Mouse (Mus musculus): ENCODE measurements around the gene Ttc24. TPM values are rescaled to one million over a fixed set of nuclear protein-coding genes. Genes with fewer than 3 reads are reported as not detected.

The Ttc24 gene
- polyA plus RNA-seq (2012; rRNA removed) = not detected in 2 replicates

GRCm38 (mm10) chr3:88078204-88078603, at the start of gene Ttc24:
Gene Ttc24 (minus strand): TSS chr3:88078304.
- WGBS = 82% methylated on average over 4 of the region's 4 CpGs
- peaks cover 2% of the 10 kb centered on the region; the same call in 1 of the 2 replicates for H3K4me1 ChIP-seq (ENCODE audit: control insufficient read depth, insufficient read depth, low read length)
- TF ChIP-seq CTCF (IDR thresholded peaks at IDR 0.05; ENCODE audit: insufficient read depth, low read length) (no peak), POLR2A (IDR thresholded peaks at IDR 0.05; ENCODE audit: borderline replicate concordance, extremely low read depth, low read depth, low read length) (no peak)
- no peak for DNase-seq
- no peak within 1 kb of the TSS for H3K4me3 ChIP-seq (replicated peaks; ENCODE audit: extremely low read depth, low read depth, low read length)

GRCm38 (mm10) chr3:88127636-88128035, 49.5 kb upstream of the Ttc24 start:
- Histone ChIP-seq H3K4me3 (replicated peaks; ENCODE audit: extremely low read depth, low read depth, low read length) (no peak overlapping the region), H3K4me1 (ENCODE audit: control insufficient read depth, insufficient read depth, low read length) (no peaks in the 10 kb centered on the region)
- TF ChIP-seq CTCF (IDR thresholded peaks at IDR 0.05; ENCODE audit: insufficient read depth, low read length) (no peak), POLR2A (IDR thresholded peaks at IDR 0.05; ENCODE audit: borderline replicate concordance, extremely low read depth, low read depth, low read length) (no peak)
- DNase-seq = no peak
- 50% methylated on average over 3 of the region's 3 CpGs for WGBS

- no peak for DNase-seq
- TF ChIP-seq POLR2A (IDR thresholded peaks at IDR 0.05; ENCODE audit: borderline replicate concordance, extremely low read depth, low read depth, low read length) (no peak), CTCF (IDR thresholded peaks at IDR 0.05; ENCODE audit: insufficient read depth, low read length) (no peak)
- 65% methylated on average over 7 of the region's 7 CpGs for WGBS
- H3K4me1 ChIP-seq (ENCODE audit: control insufficient read depth, insufficient read depth, low read length) = no peaks in the 10 kb centered on the region
- no peak overlapping the region for H3K4me3 ChIP-seq (replicated peaks; ENCODE audit: extremely low read depth, low read depth, low read length)
These were observed 48.1 kb upstream of the Ttc24 start for GRCm38 (mm10) chr3:88126181-88126580.

GRCm38 (mm10) chr3:88125195-88125594, 47.1 kb upstream of the Ttc24 start:
- Histone ChIP-seq H3K4me3 (replicated peaks; ENCODE audit: extremely low read depth, low read depth, low read length) (no peak overlapping the region), H3K4me1 (ENCODE audit: control insufficient read depth, insufficient read depth, low read length) (peaks cover 3% of the 10 kb centered on the region; the same call in 1 of the 2 replicates)
- WGBS = 51% methylated on average over 4 of the region's 4 CpGs
- TF ChIP-seq POLR2A (IDR thresholded peaks at IDR 0.05; ENCODE audit: borderline replicate concordance, extremely low read depth, low read depth, low read length) (no peak), CTCF (IDR thresholded peaks at IDR 0.05; ENCODE audit: insufficient read depth, low read length) (no peak)
- DNase-seq = no peak

GRCm38 (mm10) chr3:88121164-88122131, 43.3 kb upstream of the Ttc24 start:
- no peak for DNase-seq
- peaks cover 3% of the 10 kb centered on the region; the same call in 1 of the 2 replicates for H3K4me1 ChIP-seq (ENCODE audit: control insufficient read depth, insufficient read depth, low read length)
- H3K4me3 ChIP-seq (replicated peaks; ENCODE audit: extremely low read depth, low read depth, low read length) = no peak overlapping the region
- no peak for TF ChIP-seq CTCF (IDR thresholded peaks at IDR 0.05; ENCODE audit: insufficient read depth, low read length)
- no peak for TF ChIP-seq POLR2A (IDR thresholded peaks at IDR 0.05; ENCODE audit: borderline replicate concordance, extremely low read depth, low read depth, low read length)
- WGBS = 68% methylated on average over 14 of the region's 14 CpGs

DNA sequence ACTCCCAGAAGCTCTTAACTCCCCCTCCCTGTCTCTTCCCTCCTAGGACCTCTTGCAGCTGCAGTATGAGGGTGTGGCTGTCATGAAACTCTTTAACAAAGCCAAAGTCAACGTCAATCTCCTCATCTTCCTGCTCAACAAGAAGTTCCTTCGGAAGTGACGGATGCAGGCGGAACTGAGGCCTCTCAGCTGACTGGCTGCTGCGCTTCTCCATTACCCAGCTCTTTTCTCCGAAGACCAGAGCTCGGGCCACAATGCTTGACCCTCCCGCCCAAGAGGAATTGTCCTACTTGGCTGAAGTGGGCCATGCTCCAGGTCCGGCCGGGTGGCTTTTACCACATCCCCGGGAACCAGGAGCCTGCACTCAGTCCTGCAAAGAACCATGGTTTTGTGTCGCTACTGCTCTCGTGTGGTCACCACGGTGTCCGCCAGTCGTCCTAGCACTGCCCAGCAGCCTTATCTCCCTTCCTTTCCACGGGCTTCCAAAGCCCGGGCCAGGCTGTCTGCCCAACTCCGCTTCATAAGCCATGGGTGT, 42.1 kb upstream of the Ttc24 start:
- H3K4me1 ChIP-seq (ENCODE audit: control insufficient read depth, insufficient read depth, low read length) = peaks cover 3% of the 10 kb centered on the region; the same call in 1 of the 2 replicates
- no peak overlapping the region for H3K4me3 ChIP-seq (replicated peaks; ENCODE audit: extremely low read depth, low read depth, low read length)
- 67% methylated on average over 19 of the region's 19 CpGs for WGBS
- no peak for TF ChIP-seq POLR2A (IDR thresholded peaks at IDR 0.05; ENCODE audit: borderline replicate concordance, extremely low read depth, low read depth, low read length)
- no peak for TF ChIP-seq CTCF (IDR thresholded peaks at IDR 0.05; ENCODE audit: insufficient read depth, low read length)
- peak; percentile 30 for DNase-seq

DNA sequence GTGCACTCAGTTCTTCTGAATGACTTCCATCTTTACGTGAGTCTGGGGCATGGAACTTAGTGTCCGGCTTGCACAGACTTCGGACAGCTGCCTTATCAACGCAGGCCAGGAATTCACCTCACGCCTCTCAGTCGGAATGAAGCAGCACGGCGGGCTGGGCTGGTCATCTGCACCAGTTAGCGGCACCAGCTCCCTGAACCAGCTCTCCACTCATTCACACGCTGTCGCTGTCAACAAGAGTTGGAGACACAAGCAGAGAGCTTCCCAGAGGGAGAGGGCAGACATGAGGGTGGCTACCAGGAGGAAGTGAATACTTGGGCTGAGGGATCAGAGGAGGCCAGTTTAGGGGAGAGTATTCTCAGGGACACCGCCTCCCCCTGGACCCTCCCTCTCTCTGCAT, 36.3 kb upstream of the Ttc24 start:
- TF ChIP-seq CTCF (IDR thresholded peaks at IDR 0.05; ENCODE audit: insufficient read depth, low read length) (no peak), POLR2A (IDR thresholded peaks at IDR 0.05; ENCODE audit: borderline replicate concordance, extremely low read depth, low read depth, low read length) (no peak)
- WGBS = 83% methylated on average over 12 of the region's 12 CpGs
- H3K4me3 ChIP-seq (replicated peaks; ENCODE audit: extremely low read depth, low read depth, low read length) = no peak overlapping the region
- H3K4me1 ChIP-seq (ENCODE audit: control insufficient read depth, insufficient read depth, low read length) = no peaks in the 10 kb centered on the region
- DNase-seq = no peak

GRCm38 (mm10) chr3:88109126-88109525, 31.0 kb upstream of the Ttc24 start:
- Histone ChIP-seq H3K4me3 (replicated peaks; ENCODE audit: extremely low read depth, low read depth, low read length) (no peak overlapping the region), H3K4me1 (ENCODE audit: control insufficient read depth, insufficient read depth, low read length) (no peaks in the 10 kb centered on the region)
- 96% methylated on average over 6 of the region's 6 CpGs for WGBS
- TF ChIP-seq POLR2A (IDR thresholded peaks at IDR 0.05; ENCODE audit: borderline replicate concordance, extremely low read depth, low read depth, low read length) (no peak), CTCF (IDR thresholded peaks at IDR 0.05; ENCODE audit: insufficient read depth, low read length) (no peak)
- DNase-seq = no peak

GRCm38 (mm10) chr3:88106126-88106525, 28.0 kb upstream of the Ttc24 start:
- TF ChIP-seq POLR2A (IDR thresholded peaks at IDR 0.05; ENCODE audit: borderline replicate concordance, extremely low read depth, low read depth, low read length) = no peak
- no peak for TF ChIP-seq CTCF (IDR thresholded peaks at IDR 0.05; ENCODE audit: insufficient read depth, low read length)
- Histone ChIP-seq H3K4me3 (replicated peaks; ENCODE audit: extremely low read depth, low read depth, low read length) (no peak overlapping the region), H3K4me1 (ENCODE audit: control insufficient read depth, insufficient read depth, low read length) (no peaks in the 10 kb centered on the region)
- no peak for DNase-seq
- 94% methylated on average over 4 of the region's 4 CpGs for WGBS

All from lung, adult 2 months (tissue).